Mouse (Mus musculus) inflammation-experienced regulatory T-cells, adult 6 months (primary cell): ENCODE data around the gene Nid2. TPM values are rescaled to one million over a fixed set of nuclear protein-coding genes. Genes with fewer than 3 reads are reported as not detected.

Experiments used
- ATAC-seq: one replicate; pipeline ENCODE4 v1.8.0; 2017
- polyA plus RNA-seq, 3 experiments: library from polyadenylated mRNA; unstranded; fragments of 100-300 nt; shearing (Covaris generic); gene quantifications; one replicate each; pipeline ENCODE4 v1.2.1; 2017

The Nid2 gene
- polyA plus RNA-seq, 3 experiments from 2014 or later = 0.35 to 1.1 (median 0.70) TPM

DNA sequence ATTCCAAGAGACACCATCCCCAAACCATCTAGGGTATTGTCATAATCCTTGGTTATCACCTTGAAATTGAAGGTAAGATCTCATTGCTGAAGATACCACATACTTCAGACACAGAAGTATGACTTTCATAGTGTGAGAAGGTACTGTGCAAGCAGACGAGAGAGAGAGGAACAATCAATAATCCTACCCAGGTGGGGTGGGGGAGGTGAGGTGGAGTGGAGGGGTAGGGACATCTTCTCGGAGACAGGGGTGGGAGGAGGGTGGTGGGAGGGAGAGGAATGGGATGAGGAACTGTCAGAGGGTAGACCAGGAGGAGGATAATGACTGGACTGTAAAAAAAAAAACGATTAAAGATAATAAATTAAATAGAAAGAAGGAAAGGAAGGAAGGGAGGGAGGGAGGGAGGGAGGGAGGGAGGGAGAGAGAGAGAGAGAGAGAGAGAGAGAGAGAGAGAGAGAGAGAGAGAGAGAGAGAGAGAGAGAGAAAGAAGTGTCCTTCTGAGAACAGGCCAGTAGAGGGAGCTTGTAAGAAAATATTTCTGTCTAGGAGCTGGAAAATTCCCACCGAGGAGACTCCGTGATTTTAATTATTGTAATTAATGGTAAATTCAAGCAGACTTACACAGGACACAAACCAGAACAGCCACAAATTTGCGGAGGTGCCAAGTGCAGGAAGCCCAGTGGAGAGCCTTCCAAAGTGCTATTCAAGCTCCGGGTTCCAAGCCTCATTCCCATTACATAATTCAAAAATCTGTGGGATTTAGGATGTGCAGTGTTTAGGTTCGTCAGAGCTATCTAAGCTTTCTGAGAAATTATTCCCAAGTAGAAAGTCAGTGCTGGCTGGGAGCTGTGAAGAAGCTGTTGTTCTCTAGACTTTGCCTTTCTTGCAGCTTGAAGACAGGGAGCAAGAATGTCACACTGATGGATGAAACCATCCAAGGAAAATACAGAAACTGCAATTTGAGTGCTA lies 108.0 kb downstream of the Nid2 start:
- no peak for ATAC-seq

DNA sequence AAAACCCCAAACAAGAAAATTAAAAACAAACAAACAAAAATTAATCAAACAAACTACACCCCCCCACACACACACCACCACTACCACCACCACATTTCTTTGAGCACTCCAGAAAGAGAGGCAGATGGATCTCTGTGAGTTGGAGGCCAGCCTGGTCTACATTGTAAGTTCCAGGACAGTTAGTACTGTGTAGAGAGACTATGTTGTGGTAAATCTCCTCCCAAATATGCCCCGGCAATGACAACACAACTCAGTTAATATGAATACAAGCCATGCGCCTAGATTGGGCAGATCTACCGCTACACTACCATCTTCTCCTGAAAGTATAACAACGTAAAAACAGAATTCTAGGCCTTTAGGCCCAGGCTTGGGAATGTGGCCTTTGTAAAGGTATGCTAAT lies 109.2 kb downstream of the Nid2 start:
- no peak for ATAC-seq

Other genes with a start within 250 kb of the Nid2 start
- gene Gm2244, start 201.3 kb upstream of the Nid2 start, polyA plus RNA-seq = 1 to 10 TPM in 1 of 3 experiments, under 1 TPM in 1, not detected in 1; 0.44 to 3.1 TPM
- 10 to 100 TPM in 2 of 3 experiments, 1 to 10 TPM in 1; 3.3 to 50.1 (median 11.8) TPM for gene Gm2237, start 166.1 kb upstream of the Nid2 start, polyA plus RNA-seq
- 1 to 10 TPM in 1 of 3 experiments, not detected in 2; 2.0 TPM for gene Gm5458, start 148.7 kb upstream of the Nid2 start, polyA plus RNA-seq
- gene Rtraf, start 72.6 kb downstream of the Nid2 start, polyA plus RNA-seq = 100 to 1,000 TPM; 116 to 145 (median 118) TPM
- gene Gng2, start 226.4 kb downstream of the Nid2 start, polyA plus RNA-seq = 100 to 1,000 TPM in 1 of 3 experiments, 10 to 100 TPM in 2; 56.4 to 107 (median 59.1) TPM